Mouse (Mus musculus) urinary bladder, postnatal 4 days (tissue): ENCODE measurements around the gene Mroh7.

Experiments used
- DNase-seq, 2 experiments: peaks; one replicate each; pipeline ENCODE4 v3.0.0; 2021 to 2022; ENCODE audit warnings: low spot score in 2 of 2

Gene Mroh7

DNA sequence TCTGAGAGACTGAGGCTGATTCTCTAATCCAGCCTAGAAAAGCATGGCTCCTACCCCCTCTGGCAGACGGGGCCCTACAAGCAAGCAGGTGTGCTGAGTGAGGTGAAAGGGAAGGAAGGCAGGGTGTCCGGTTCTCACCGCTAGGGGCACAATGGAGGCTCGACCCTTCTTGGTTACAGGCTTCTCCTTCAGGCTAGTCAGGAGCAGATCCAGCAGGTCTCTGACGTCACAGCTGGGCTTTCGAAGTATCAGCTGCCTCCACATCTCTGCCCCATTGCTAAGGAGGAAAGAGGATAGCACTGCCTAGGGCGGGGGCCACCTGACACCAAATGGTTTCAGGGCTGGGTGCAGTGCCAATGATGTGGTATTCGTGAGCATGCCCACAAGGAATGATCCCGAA lies 30.7 kb downstream of the Mroh7 start:
- DNase-seq = no peak

DNA sequence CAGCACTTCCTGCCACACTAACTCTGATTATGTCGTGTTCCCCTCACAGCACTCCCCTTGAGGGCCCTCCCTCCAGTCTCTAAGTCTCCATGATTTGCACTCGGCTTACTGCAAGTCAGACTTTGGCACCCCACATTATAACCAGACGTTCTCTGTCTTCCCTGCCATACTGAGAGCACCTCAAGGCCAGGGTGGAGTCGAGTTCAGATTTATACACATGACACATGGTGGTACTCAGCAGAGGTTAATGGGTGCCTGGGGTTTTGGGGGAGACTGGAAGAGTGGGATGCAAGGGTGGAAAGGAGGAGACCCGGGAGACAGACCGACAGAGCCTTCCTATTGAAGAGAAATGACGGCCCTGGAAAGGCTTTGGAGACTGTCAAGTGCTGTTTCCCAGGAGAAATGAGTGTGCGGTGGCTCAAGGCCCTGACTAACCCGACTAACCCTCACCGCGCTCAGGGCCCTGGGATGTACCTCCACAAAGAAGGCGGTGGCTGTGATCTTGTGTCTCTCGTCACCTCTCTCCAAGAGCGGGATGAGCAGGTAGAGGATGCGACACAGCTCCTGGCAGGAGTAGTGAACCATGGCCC lies 36.8 kb downstream of the Mroh7 start:
- no peak for DNase-seq

DNA sequence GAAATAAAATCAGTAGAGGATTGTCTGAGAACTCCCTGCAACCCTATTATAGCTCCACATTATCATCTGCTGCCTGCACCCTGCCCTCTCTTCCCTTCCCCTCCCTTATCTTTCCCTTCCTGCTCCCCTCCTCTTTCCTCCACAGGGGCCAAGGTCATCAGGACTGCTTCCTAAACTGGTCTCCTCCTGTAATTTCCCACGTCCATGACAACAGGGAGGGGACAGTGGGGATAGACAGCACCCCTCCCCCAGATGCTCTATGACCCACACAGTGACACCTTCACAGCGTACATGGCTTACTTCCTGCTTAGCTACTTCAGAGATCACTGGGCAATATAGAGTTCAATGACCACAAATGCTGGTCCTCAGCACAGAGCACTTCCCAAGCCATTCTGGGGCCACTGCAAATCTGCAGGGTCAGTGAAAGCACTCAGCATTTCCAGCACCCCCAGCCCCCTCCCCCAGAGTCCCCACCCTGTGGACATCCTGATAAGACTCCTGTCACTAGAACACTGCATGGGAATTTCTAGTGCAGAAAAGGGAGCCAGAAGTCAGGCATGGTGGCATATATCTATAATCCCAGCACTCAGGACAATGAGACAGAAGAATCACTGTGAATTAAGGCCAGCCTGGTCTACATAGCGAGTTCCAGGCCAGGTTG lies 42.0 kb downstream of the Mroh7 start:
- DNase-seq = no peak

DNA sequence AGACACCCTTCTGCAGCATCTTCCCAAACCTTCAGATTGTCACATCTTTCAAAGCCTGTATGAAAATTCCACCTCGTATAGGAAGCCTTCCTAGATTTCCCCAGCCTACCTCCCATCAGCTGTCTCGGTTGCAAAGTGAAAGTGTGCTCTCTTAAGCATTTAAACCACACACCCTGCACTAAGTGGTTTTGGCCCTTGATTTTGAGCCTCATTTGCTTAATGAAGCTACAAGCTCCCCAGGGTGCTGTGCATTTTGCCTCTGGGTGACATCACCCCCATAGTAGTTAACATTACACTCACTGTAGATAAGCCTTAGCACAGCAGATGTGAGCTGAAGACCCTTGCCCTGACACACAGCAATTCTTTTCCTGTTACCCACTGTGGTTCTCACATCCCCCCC lies 49.8 kb downstream of the Mroh7 start:
- no peak for DNase-seq

DNA sequence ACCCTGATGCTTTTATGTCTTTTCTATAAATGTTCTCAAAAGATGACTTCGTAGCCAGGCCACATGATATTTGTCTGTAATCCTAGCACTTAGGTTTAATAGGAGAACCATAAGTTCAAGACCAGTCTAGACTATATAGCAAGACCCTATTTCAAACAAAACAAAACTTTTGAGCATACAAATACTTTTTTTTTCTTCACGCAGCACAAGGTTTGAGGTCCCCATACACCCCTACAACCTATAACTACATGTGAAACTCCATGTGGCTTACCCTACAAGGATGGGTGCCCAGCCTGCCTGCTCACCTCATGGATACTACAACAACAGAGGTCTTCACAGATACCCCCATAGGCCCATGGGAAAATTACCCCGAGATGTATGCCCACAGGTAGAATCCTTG lies 51.6 kb downstream of the Mroh7 start:
- no peak for DNase-seq

DNA sequence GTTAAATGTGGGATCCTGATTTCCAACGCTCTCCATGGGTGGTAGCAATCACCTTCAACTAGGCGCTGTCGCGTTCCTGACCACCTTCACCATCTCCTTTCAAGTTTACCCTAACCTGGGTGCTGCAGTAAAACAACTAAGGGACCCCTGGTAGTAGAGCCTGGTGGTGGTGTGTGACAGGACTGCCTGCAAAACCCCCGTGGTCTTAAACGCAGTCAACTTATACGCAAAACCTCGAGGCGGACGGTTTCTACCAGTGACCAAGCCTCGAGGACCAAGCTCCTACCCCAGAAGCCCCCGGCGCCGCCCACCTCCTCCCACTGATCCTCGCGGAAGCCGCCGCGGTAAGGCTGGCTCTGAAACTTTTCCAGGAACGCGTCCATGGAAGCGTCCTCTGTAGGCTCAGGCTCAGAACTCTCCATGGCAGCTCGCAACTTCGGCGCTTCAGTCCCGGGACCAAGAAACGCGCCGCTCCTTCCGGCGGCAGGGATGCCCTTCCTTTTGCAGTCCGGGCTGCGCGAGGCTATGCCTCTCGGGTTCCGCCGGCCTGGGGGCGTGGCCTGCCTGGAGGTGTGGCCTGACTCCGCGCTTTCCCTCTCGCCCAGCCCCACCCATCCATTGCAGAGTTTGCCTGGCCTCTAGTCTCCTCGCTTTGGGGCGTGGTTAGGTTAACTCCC lies 52.1 kb downstream of the Mroh7 start, which contains the start of gene Ttc4:
Gene Ttc4 (minus strand): TSS at position 503 of the 677 bp plus-strand sequence.
- peak; percentile 86 to 92 for DNase-seq

DNA sequence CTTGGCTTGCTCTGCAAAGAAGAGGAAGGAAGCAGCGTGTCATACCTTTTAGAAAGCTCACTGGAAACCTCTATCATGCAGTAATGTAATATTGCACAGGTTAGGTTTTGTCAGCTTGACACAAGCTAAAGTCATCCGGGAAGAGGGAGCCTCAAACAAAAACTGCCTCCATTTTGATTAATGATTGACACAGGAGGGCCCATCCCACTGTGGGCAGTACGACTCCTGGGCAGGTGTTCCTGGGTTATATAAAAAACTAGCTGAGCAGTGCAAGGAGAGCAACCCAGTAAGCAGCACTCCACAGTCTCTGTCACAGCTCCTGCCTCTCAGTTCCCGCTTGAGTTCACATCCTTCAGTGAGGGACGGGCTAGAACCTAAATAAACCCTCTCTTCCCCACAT lies 54.0 kb downstream of the Mroh7 start:
- no peak for DNase-seq

DNA sequence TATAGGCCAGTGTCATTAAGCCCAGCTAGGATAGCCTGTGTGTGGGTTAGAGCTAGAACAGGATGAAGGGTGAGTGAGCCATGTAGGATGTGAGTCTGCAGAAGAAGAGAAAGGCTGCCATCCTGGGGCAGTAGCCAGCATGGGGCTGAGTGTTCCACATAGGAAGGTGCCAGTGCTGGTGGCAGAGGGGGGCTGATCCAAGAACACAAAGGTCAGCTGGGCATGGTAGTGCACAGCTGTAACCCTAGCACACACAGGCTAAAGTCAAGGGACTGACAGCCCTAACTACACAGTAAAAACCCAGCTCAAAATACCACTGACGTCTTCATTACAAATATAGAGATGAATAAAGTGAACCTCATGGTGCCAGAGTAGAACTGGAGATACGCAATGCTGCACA lies 64.2 kb downstream of the Mroh7 start:
- DNase-seq = no peak

DNA sequence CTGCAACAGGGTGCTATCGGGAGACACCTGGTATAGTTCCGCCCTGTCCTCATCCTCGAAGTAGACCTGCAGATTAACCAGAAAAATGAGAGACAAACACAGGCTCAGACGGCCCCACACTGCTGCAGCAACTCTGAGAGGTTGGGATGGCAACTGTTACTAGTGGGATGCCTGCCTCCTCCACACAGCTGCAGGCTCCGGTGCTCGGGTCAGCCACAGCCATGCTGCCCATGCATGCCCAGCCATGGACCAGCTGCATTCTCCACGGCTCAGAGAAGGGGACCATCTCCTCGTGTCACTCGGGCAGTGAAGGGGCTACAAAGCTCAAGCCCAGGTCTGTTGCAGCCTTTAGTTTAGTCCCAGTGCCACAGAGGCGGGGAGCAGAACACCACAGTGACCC lies 65.1 kb downstream of the Mroh7 start:
- DNase-seq = no peak

DNA sequence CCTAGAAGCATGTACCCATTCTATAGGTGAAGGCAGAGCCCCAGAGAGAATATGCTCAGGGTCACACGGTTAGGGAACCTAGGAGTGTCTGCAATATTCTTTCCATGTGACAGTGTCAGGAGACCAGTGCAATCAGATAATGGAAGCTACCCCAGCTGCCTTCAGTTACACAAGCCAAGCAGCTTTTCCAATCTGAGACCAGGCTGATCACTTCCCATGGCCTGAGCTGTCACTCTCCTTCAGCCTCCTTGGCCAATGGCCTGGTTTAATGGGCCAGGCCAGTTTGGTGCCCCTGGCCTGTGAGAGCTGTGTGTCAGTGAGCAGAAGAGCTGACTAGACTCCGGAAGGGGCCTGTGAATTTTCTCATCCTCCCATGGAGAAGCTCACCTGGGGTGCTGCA lies 65.5 kb downstream of the Mroh7 start:
- no peak for DNase-seq

DNA sequence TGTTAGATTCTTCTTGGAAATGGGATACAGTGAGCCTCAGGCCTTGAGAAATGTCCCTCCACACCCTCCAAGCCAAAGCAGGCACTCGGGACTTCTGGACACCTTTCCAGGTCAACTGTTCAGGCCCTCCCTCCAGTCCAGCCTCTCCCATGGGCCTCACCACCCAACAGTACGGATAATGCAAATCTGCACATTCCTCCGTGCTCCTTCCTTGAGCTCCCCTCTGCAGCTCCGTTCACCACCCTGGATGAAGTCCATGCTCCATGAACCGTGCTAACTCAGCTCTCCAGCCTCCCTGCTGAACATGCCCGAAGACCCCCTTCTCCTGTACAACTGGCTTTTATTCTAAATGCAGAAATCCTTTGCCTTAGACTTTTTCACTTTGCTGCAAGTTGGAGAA lies 66.0 kb downstream of the Mroh7 start:
- DNase-seq = no peak

DNA sequence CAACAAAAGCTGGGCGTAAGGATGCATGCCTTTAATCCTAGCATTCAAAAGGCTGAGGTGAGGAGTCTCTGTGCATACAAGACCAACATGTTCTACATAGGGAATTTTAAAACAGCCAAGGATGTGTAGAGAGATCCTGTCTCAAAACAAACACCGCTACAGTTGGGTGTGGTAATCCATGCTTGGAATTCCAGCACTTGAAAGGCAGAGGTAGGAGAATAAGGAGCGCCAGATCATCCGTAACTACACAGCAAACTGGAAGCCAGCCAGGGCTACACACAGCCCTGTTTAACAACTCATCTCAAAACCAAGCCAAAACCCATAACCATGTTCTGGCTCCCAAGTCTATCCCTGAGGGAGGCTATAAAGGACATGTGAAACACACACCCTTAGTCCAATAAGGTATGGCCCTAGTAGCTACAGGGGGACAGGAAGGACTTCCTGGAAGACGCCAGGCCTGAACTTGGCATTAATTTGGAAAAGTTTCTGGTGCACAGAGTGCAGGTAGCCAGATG lies 66.7 kb downstream of the Mroh7 start:
- DNase-seq = no peak

DNA sequence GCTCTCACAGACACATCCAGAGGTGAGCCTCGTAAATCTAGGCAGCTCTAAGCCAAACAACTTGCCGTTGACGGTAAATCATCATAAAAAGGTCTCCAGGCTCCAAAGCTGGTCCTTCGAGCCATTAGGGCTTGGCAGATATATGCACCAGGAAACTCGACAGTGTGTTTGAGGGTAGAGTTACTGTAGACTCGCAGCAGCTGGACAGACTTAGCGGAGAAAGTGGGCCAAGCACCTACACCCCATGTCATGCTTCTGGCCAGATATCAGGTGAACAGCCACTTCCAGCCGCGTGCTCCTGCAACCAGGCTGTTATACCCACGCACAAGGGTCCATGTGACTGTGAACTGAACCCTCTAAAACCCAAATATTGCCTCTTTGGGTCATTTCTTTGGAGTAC lies 75.0 kb downstream of the Mroh7 start:
- DNase-seq = no peak

DNA sequence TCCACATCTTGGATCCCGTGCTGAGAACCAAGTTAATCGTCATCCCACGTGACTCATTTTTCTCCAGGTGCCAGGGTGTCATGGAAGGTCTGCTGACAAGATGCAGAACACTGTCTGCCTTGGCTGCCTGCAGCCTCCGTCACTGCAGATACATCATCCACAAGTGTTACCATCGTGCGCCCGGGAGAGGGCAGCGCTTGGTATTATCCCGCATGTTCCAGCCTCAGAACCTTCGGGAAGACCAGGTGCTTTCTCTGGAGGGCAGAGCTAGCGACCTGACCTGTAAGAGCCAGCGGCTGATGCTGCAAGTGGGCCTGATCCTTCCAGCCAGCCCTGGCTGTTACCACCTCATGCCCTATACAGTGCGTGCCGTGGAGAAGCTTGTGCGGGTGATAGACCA lies 77.7 kb downstream of the Mroh7 start:
- no peak for DNase-seq

DNA sequence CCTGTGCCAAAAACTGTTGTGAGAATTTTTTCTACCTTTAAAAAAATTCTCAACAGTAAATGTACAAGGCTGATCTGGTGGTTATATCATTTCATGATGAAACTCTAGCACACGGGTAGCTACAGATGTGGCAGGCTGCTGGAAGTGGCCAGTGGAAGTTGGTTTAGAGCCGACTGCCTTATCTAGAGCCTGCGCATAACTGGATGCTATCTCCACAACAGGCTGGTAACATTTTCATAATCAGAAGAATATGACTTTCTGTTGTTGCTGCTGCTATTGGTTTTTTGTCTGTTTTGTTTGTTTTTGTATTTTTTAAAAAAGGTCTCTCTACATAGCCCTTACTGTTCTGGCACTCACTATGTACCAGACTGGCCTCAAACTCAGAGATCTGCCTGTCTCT lies 78.2 kb downstream of the Mroh7 start:
- DNase-seq = no peak

DNA sequence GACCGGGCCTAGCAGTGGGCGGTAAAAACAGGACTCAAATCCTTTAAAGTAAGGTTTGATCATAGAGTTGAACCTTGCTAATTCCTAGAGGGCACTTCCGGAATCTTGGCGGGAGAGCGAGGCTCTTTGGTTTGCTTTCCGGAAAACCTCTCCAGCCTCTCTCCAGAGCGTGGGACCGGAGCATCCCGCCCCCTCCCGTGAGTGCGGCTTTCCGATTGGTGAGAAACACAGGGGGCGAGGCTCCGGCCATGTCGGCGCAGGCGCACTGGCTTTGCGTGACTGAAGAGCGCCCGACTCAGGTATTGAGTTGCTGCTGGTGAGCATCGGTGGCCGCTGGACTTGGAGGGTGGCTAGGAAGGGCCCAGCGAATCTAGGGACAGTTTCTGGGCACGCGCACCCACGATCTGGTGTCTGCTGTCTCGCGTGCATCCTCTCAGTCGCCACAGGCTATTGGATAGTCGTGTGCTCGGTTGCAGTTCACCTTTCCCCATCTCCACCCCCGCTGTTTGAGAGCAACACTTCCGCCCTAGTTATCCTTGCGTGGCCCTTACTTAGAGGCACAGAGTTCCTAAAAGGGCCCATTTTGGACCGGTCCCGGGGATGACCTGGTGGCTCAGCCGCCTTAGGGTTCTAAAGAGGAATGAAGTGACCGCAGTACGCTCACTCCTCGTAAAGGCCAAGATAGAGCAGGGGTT lies 79.7 kb downstream of the Mroh7 start, which contains the start of gene Pars2:
Gene Pars2 (plus strand): TSS at position 237 of the 695 bp plus-strand sequence.
- DNase-seq = peak; percentile 97

DNA sequence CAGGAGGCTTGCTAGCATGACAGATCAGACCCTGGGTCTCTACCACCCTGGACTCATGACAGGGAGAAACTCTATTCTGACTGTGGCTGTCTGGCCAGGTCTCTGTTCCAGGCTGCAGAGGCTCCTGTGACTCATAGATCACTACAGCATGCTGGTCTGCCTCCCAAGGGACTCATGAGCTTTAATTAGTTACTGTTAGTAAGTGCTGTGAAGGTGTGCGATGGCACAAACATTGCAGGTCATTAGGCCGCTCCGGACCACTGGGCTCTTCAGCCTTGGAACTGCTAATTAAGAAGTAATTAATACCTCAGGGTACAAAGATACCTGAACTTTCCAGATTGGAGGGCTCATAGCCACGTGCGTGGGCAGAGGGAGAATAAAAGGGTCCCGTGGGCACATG lies 83.6 kb downstream of the Mroh7 start:
- DNase-seq = no peak

DNA sequence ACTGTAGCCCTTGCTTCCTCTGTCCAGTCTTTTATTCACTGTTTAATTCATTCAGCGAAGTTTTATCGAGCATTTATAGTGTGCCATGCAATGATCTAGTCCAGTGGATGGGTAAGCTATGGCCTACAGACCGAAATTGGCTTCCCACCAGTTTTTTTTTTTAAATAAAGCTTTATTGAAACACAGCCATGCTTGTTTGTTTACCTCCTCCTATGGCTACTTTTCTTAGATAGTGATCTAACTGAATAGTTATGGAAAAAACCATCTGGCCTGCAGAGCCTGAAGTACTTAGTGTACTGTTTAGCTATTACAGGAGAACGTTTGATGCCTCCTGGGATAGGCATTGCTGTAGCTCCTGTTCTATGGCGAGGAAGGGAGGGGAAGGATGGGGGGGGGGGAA lies 84.9 kb downstream of the Mroh7 start:
- DNase-seq = no peak

DNA sequence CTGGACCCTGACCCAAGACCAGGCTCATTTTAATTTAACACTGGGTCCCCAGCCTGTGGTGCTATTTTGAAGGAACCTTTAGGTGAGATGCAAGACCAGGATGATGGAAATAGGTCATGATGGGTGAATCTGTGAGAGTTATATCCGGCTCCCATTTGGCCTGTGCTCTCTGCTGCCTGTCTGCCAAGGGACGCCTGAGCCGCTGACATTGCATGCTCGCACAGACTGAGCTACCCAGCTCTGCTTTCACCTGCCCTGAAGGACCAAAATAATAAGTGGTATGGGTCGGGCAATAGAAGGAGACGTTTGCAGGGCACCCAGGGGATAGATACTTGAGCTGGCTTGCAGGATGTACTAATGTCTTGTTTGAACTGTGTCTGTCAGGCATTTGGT lies 86.5 kb downstream of the Mroh7 start:
- DNase-seq = no peak

DNA sequence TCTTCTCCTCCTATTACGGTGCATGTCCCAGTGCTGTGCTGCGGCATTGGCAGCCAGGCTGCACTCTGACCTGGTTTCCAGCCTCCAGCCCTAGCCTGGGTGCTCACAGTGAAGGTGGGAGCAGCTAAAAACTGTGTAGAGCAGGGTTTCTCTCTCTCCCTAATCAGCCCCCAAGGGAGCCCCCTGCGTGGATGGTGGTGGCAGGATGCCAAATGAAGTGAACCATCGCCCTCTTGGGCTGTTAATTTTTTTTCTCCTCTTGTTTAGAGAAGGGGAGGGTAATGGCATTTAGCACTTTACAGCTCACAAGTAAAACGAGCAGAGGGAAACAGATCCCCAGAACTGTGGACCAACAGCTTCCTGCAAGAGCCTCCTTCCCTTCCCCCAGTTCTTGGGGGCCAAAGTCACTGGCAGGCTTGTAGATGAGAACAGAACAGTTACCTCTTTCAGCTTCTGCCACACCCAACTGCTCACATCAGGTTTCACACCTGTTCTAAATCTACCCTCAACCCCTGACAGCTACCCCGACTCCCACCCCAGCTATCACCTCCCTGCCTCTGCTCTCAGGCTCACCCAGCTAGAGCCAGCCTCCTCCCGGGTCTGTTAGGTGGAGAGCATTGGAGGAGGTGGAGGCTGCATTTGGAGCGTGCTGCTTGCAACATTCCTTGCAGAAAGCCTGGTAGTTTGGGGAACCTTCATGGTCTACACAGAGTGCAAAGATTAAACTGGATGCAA lies 87.1 kb downstream of the Mroh7 start:
- DNase-seq = no peak

DNA sequence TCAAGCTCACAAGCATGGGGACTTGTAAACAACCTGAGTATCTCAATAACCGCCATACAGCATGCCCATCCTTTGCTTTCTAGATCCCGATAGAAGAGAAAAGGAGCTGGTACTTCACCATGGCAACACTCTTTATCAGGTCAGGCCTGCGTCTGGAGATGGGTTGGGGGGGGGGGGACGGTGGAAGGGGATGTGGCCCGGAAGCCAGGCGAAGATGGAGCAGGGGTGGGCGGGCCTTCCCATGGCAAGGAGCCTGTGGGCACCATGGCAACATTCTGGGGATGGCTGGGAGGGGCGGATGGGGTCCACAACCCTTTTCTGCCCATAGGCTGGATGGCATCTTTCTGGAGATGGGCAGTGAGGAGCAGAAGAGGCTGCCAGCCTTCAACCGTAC lies 96.6 kb downstream of the Mroh7 start:
- DNase-seq = no peak
